Mouse (Mus musculus): ENCODE measurements around the gene Akap5.

Gene Akap5

GRCm38 (mm10) chr12:76369206-76369977, 44.7 kb downstream of the Akap5 start, which contains the start of gene Zbtb25:
Gene Zbtb25 (minus strand): TSS chr12:76369602.
- DNase-seq (ENCODE audit: low spot score): peak; percentile 71

GRCm38 (mm10) chr12:76369978-76370830, 45.5 kb downstream of the Akap5 start, which contains the start of gene Zbtb1:
Gene Zbtb1 (plus strand): TSS chr12:76370266.
- peak; percentile 82 for DNase-seq (ENCODE audit: low spot score)

- DNase-seq (ENCODE audit: low spot score): peak; percentile 75
Observed at GRCm38 (mm10) chr12:76370831-76371571, 46.3 kb downstream of the Akap5 start.

- DNase-seq (ENCODE audit: low spot score): no peak
Observed at GRCm38 (mm10) chr12:76372046-76372445, 47.4 kb downstream of the Akap5 start.

GRCm38 (mm10) chr12:76372881-76373818, 48.5 kb downstream of the Akap5 start:
- no peak for DNase-seq (ENCODE audit: low spot score)

- DNase-seq (ENCODE audit: low spot score): no peak
Observed at GRCm38 (mm10) chr12:76373991-76374390, 49.3 kb downstream of the Akap5 start.

GRCm38 (mm10) chr12:76374911-76375310, 50.2 kb downstream of the Akap5 start:
- no peak for DNase-seq (ENCODE audit: low spot score)

- no peak for DNase-seq (ENCODE audit: low spot score)
Observed at GRCm38 (mm10) chr12:76375506-76375905, 50.8 kb downstream of the Akap5 start.

- peak; percentile 60 for DNase-seq (ENCODE audit: low spot score)
Observed at GRCm38 (mm10) chr12:76376649-76377048, 52.0 kb downstream of the Akap5 start.

- peak; percentile 12 for DNase-seq (ENCODE audit: low spot score)
Observed at GRCm38 (mm10) chr12:76377059-76377458, 52.4 kb downstream of the Akap5 start.

- no peak for DNase-seq (ENCODE audit: low spot score)
Observed at GRCm38 (mm10) chr12:76377726-76378125, 53.0 kb downstream of the Akap5 start.

GRCm38 (mm10) chr12:76378556-76378955, 53.9 kb downstream of the Akap5 start:
- no peak for DNase-seq (ENCODE audit: low spot score)

GRCm38 (mm10) chr12:76380151-76380550, 55.5 kb downstream of the Akap5 start:
- no peak for DNase-seq (ENCODE audit: low spot score)

Data from lung, postnatal 25 days (tissue).